Mouse (Mus musculus): ENCODE results near the gene Slc24a2. TPM values are rescaled to one million over a fixed set of nuclear protein-coding genes. Genes with fewer than 3 reads are reported as not detected.

The Slc24a2 gene
- polyA plus RNA-seq, 1 experiment = not detected

DNA sequence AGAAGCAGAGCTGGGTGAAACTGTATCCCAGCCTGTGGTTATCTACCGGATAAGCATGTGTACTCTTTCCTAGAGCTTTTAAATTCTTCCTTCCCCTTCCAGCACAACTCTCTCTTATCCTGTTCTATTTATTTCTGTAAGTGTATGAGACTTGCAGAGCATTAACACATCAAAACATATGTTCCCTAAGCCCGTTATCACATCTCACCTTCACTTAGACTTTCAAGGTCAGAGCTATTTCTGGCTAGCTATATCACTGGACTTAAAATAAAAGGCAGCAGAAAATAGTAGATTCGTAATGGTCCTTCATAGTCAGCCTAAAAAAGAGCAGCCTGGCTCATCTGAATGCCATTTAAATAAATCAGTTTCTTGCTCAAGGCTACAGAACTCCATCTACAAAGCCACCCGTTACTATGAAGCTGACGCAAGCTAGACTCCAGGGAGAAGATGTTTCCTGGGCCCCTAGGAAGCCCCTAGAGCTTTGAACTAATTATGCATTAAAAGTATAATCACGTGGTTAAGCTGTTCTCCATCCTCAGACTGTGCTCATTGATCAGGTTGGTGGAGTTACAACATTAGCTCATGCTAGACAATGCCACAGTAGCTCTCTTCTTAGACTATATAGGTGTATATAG, 18.8 kb downstream of the Slc24a2 start:
- TF ChIP-seq CTCF (IDR thresholded peaks at IDR 0.05; ENCODE audit: extremely low read depth, insufficient read length, insufficient replicate concordance, low read depth, low read length) (no peak), POLR2A (IDR thresholded peaks at IDR 0.05; ENCODE audit: low read depth, low read length) (no peak)
- Histone ChIP-seq H3K4me3 (ENCODE audit: low read depth, low read length) (no peak overlapping the region), H3K36me3 (ENCODE audit: control insufficient read depth, insufficient read depth, low read length) (no peaks in the 10 kb centered on the region), H3K27me3 (ENCODE audit: control insufficient read depth, insufficient read depth, low read length) (no peaks in the 10 kb centered on the region), H3K27ac (ENCODE audit: insufficient read depth, low read depth, low read length) (no peak overlapping the region), H3K4me1 (ENCODE audit: control insufficient read depth, insufficient read depth, insufficient read length, low read length) (no peaks in the 10 kb centered on the region)
- 67% methylated on average over 6 of the region's 6 CpGs for WGBS

DNA sequence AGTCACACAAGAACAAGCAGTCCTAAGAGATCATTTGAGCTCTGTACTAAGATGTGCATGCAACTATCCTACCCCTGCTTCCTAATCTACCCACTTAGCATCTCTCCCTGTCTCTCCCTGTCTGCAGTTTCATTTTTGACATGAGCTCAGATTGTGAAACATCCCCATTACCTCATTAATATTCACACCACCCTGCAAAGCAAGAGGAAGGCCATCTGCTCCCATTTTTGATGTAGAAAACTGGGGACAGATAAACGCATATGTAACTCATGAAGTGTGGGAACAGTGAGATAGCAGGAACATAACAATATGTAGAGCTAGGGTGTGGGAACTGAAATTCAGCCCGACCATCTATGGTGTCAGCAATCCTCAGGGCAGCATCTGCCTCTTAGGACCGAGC, 19.7 kb downstream of the Slc24a2 start:
- Histone ChIP-seq H3K4me3 (ENCODE audit: low read depth, low read length) (no peak overlapping the region), H3K4me1 (ENCODE audit: control insufficient read depth, insufficient read depth, insufficient read length, low read length) (no peaks in the 10 kb centered on the region), H3K27ac (ENCODE audit: insufficient read depth, low read depth, low read length) (no peak overlapping the region), H3K36me3 (ENCODE audit: control insufficient read depth, insufficient read depth, low read length) (no peaks in the 10 kb centered on the region), H3K27me3 (ENCODE audit: control insufficient read depth, insufficient read depth, low read length) (no peaks in the 10 kb centered on the region)
- 66% methylated on average over 3 of the region's 3 CpGs for WGBS
- no peak for TF ChIP-seq POLR2A (IDR thresholded peaks at IDR 0.05; ENCODE audit: low read depth, low read length)
- no peak for TF ChIP-seq CTCF (IDR thresholded peaks at IDR 0.05; ENCODE audit: extremely low read depth, insufficient read length, insufficient replicate concordance, low read depth, low read length)

DNA sequence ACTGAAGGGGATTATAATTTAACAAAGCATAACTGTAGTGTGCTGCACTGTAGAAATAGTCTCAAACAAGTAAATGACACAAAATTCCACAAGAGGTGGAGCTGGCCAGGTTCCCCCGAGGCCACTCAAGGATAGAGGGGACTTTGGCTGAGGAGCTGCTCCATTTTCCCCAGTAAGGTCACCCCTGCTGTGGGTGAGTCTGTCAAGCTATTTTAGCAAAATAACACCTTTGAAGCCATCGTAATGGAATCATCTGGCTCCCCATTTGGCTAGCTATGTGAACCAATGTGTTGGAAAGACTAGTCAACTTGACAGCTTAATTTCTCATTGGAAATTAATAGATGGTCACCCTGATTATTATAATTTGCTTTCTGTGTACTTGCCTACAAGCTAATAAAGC, 28.2 kb downstream of the Slc24a2 start:
- H3K36me3 ChIP-seq (ENCODE audit: control insufficient read depth, insufficient read depth, low read length) = no peaks in the 10 kb centered on the region
- WGBS = 67% methylated on average over 2 of the region's 2 CpGs
- H3K4me1 ChIP-seq (ENCODE audit: control insufficient read depth, insufficient read depth, insufficient read length, low read length) = no peaks in the 10 kb centered on the region
- H3K27me3 ChIP-seq (ENCODE audit: control insufficient read depth, insufficient read depth, low read length) = no peaks in the 10 kb centered on the region
- no peak overlapping the region for H3K27ac ChIP-seq (ENCODE audit: insufficient read depth, low read depth, low read length)
- TF ChIP-seq POLR2A (IDR thresholded peaks at IDR 0.05; ENCODE audit: low read depth, low read length) (no peak), CTCF (IDR thresholded peaks at IDR 0.05; ENCODE audit: extremely low read depth, insufficient read length, insufficient replicate concordance, low read depth, low read length) (no peak)
- H3K4me3 ChIP-seq (ENCODE audit: low read depth, low read length) = no peak overlapping the region

DNA sequence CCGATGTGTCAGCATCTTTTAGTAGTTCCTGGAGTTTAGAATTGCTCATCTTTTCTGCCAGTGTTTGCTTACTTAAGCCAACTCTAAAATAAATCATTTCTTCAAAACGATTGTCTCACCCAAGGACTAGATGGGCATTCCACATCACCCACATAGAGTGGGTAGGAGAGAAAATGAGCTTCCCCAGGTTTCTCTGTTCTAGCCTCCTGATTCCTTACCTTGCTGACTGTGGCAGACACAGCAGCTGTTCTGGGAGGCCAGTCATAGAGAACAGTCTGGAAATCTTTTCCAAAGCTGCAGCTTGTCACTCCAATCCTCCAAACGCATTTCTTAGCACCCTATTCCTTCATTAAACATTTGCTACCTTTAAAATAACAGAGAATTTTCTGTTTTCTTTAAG, 29.0 kb downstream of the Slc24a2 start:
- Histone ChIP-seq H3K4me3 (ENCODE audit: low read depth, low read length) (no peak overlapping the region), H3K4me1 (ENCODE audit: control insufficient read depth, insufficient read depth, insufficient read length, low read length) (no peaks in the 10 kb centered on the region), H3K36me3 (ENCODE audit: control insufficient read depth, insufficient read depth, low read length) (no peaks in the 10 kb centered on the region), H3K27me3 (ENCODE audit: control insufficient read depth, insufficient read depth, low read length) (no peaks in the 10 kb centered on the region), H3K27ac (ENCODE audit: insufficient read depth, low read depth, low read length) (no peak overlapping the region)
- TF ChIP-seq CTCF (IDR thresholded peaks at IDR 0.05; ENCODE audit: extremely low read depth, insufficient read length, insufficient replicate concordance, low read depth, low read length) (no peak), POLR2A (IDR thresholded peaks at IDR 0.05; ENCODE audit: low read depth, low read length) (no peak)
- 65% methylated on average over 3 of the region's 3 CpGs for WGBS

DNA sequence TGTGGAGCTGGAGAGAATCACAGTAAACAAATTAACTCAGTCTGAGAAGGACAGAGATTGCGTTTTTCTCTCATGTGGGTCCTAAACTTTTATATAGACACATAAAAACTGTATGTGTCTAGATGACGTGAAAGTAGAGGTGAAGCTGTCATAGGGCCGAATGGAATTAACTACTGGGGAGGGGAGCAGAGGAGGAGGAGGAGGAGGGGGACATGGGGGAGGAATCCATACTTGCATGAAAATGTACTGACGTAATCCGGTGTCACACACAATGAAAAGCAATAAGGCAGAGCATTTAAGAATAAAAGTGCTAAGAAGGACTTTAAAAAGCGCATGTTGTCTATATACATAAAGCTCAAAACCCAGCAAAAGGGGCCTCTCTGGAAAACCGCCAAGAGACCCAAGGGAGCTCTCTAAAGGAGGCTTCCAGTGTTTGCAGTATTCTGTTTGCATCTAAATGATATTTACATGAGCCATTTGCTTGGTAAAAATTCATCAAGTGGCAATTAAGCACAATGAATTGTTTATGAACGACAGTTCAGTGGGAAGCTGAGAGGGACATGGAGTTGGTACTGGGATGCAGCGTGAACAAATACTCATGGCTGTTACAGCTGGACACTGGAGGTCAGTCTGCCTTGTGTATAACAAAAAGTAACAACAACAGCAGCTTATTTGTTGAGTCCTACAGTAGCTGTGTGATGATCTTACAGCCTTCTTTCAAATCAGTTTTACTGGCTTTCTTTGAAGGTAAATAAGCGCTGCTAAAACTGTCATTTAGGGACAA, 45.9 kb downstream of the Slc24a2 start:
- no peaks in the 10 kb centered on the region for H3K4me1 ChIP-seq (ENCODE audit: control insufficient read depth, insufficient read depth, insufficient read length, low read length)
- TF ChIP-seq POLR2A (IDR thresholded peaks at IDR 0.05; ENCODE audit: low read depth, low read length) (no peak), CTCF (IDR thresholded peaks at IDR 0.05; ENCODE audit: extremely low read depth, insufficient read length, insufficient replicate concordance, low read depth, low read length) (no peak)
- H3K4me3 ChIP-seq (ENCODE audit: low read depth, low read length) = no peak overlapping the region
- 73% methylated on average over 10 of the region's 10 CpGs for WGBS
- H3K27ac ChIP-seq (ENCODE audit: insufficient read depth, low read depth, low read length) = no peak overlapping the region
- H3K36me3 ChIP-seq (ENCODE audit: control insufficient read depth, insufficient read depth, low read length) = no peaks in the 10 kb centered on the region
- no peaks in the 10 kb centered on the region for H3K27me3 ChIP-seq (ENCODE audit: control insufficient read depth, insufficient read depth, low read length)

DNA sequence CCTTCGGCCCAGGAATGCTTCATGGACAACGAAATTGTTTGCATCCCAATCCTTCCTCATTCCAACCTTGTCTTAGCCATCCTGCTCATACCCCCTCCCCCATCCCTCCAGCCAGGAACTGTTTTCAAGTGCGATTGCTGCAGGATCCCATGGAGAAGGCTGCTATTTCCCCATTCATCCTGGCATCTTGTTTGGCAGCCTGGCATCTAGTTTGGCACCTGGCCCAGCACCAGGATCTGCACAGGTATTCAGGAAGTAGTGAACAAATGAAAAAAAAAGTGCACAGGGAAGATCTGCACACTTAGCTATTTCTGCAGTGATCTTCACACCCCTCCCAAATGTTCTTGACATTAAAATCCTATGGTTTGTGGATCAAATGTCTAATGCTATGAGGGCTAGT, 53.2 kb downstream of the Slc24a2 start:
- Histone ChIP-seq H3K36me3 (ENCODE audit: control insufficient read depth, insufficient read depth, low read length) (no peaks in the 10 kb centered on the region), H3K4me3 (ENCODE audit: low read depth, low read length) (no peak overlapping the region), H3K4me1 (ENCODE audit: control insufficient read depth, insufficient read depth, insufficient read length, low read length) (no peaks in the 10 kb centered on the region), H3K27ac (ENCODE audit: insufficient read depth, low read depth, low read length) (no peak overlapping the region), H3K27me3 (ENCODE audit: control insufficient read depth, insufficient read depth, low read length) (no peaks in the 10 kb centered on the region)
- WGBS = 44% methylated on average over 3 of the region's 3 CpGs
- no peak for TF ChIP-seq CTCF (IDR thresholded peaks at IDR 0.05; ENCODE audit: extremely low read depth, insufficient read length, insufficient replicate concordance, low read depth, low read length)
- no peak for TF ChIP-seq POLR2A (IDR thresholded peaks at IDR 0.05; ENCODE audit: low read depth, low read length)

DNA sequence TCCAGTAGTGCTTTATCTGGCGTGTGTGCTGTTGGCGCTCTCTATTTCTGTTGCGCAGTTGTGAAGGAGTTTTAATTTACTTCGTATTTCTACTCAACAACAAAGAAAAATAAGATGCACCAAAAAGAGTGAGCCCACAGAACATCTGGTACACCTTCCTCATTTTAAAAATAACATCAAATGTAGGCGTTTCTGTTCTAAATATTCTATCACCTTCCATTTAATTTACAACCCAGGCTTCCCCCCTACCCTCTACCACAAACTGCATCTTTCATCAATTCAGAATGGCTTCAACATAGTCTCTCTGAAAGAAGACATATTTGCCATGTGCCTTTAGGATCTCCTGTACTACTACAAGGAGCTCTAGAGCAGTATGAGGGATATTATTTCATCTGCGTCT, 66.3 kb downstream of the Slc24a2 start:
- H3K27ac ChIP-seq (ENCODE audit: insufficient read depth, low read depth, low read length) = no peak overlapping the region
- WGBS = 81% methylated on average over 6 of the region's 6 CpGs
- H3K4me3 ChIP-seq (ENCODE audit: low read depth, low read length) = no peak overlapping the region
- H3K36me3 ChIP-seq (ENCODE audit: control insufficient read depth, insufficient read depth, low read length) = no peaks in the 10 kb centered on the region
- no peaks in the 10 kb centered on the region for H3K4me1 ChIP-seq (ENCODE audit: control insufficient read depth, insufficient read depth, insufficient read length, low read length)
- no peaks in the 10 kb centered on the region for H3K27me3 ChIP-seq (ENCODE audit: control insufficient read depth, insufficient read depth, low read length)
- TF ChIP-seq CTCF (IDR thresholded peaks at IDR 0.05; ENCODE audit: extremely low read depth, insufficient read length, insufficient replicate concordance, low read depth, low read length) (no peak), POLR2A (IDR thresholded peaks at IDR 0.05; ENCODE audit: low read depth, low read length) (no peak)
